Mouse (Mus musculus): Measurements from ENCODE around the gene Gon7. TPM values are rescaled to one million over a fixed set of nuclear protein-coding genes. Genes with fewer than 3 reads are reported as not detected.

Gene Gon7
- total RNA-seq, 4 experiments from 2014 or later, result 10.3 to 12.0 (median 10.9) TPM

- no peak for DNase-seq (ENCODE audit: low spot score in 2 of 2)
These were observed 14.5 kb downstream of the Gon7 start for GRCm38 (mm10) chr12:102743036-102743588.

GRCm38 (mm10) chr12:102742056-102742455, 15.5 kb downstream of the Gon7 start:
- DNase-seq (ENCODE audit: low spot score in 2 of 2), result no peak

- no peak for DNase-seq (ENCODE audit: low spot score in 2 of 2)
These were observed 17.3 kb downstream of the Gon7 start for GRCm38 (mm10) chr12:102740285-102740684.

- DNase-seq (ENCODE audit: low spot score in 2 of 2), result no peak
These were observed 18.5 kb downstream of the Gon7 start for GRCm38 (mm10) chr12:102739096-102739495.

- peak in 1 of 2 experiments; percentile 31 for DNase-seq (ENCODE audit: low spot score in 2 of 2)
These were observed 24.2 kb downstream of the Gon7 start for GRCm38 (mm10) chr12:102733381-102733780.

GRCm38 (mm10) chr12:102730798-102731619, 26.6 kb downstream of the Gon7 start:
- DNase-seq (ENCODE audit: low spot score in 2 of 2), result no peak

- DNase-seq (ENCODE audit: low spot score in 2 of 2), result no peak
These were observed 27.5 kb downstream of the Gon7 start for GRCm38 (mm10) chr12:102729855-102730797.

GRCm38 (mm10) chr12:102725761-102726175, 31.8 kb downstream of the Gon7 start:
- DNase-seq (ENCODE audit: low spot score in 2 of 2), result no peak

- no peak for DNase-seq (ENCODE audit: low spot score in 2 of 2)
These were observed 32.5 kb downstream of the Gon7 start for GRCm38 (mm10) chr12:102725146-102725545.

GRCm38 (mm10) chr12:102723861-102724260, 33.7 kb downstream of the Gon7 start:
- no peak for DNase-seq (ENCODE audit: low spot score in 2 of 2)

- DNase-seq (ENCODE audit: low spot score in 2 of 2), result no peak
These were observed 34.6 kb downstream of the Gon7 start for GRCm38 (mm10) chr12:102722966-102723365.

GRCm38 (mm10) chr12:102722451-102722850, 35.2 kb downstream of the Gon7 start:
- no peak for DNase-seq (ENCODE audit: low spot score in 2 of 2)

GRCm38 (mm10) chr12:102719552-102720315, 37.9 kb downstream of the Gon7 start:
- DNase-seq (ENCODE audit: low spot score in 2 of 2), result no peak

GRCm38 (mm10) chr12:102714654-102715395, 42.8 kb downstream of the Gon7 start:
- no peak for DNase-seq (ENCODE audit: low spot score in 2 of 2)

GRCm38 (mm10) chr12:102714116-102714515, 43.5 kb downstream of the Gon7 start:
- DNase-seq (ENCODE audit: low spot score in 2 of 2), result no peak

- DNase-seq (ENCODE audit: low spot score in 2 of 2), result no peak
These were observed 44.3 kb downstream of the Gon7 start for GRCm38 (mm10) chr12:102713153-102713865.

- no peak for DNase-seq (ENCODE audit: low spot score in 2 of 2)
These were observed 46.7 kb downstream of the Gon7 start for GRCm38 (mm10) chr12:102710851-102711375.

GRCm38 (mm10) chr12:102709896-102710295, 47.7 kb downstream of the Gon7 start:
- DNase-seq (ENCODE audit: low spot score in 2 of 2), result no peak

- peak; percentile 37 to 38 for DNase-seq (ENCODE audit: low spot score in 2 of 2)
These were observed 49.4 kb downstream of the Gon7 start for GRCm38 (mm10) chr12:102708220-102708619.
